Mouse (Mus musculus): ENCODE data around the gene Abhd12. TPM values are rescaled to one million over a fixed set of nuclear protein-coding genes. Genes with fewer than 3 reads are reported as not detected.
A peak's percentile ranks its signal among the peaks of the same experiment; 100 is the strongest.
"Not testable (repeated sequence)": the region's sequence is repeated elsewhere in the genome, so short reads cannot be mapped to it uniquely, and the experiment has no call there.

The Abhd12 gene
- polyA plus RNA-seq, 1 experiment from 2014 or later = 21.3 TPM

DNA sequence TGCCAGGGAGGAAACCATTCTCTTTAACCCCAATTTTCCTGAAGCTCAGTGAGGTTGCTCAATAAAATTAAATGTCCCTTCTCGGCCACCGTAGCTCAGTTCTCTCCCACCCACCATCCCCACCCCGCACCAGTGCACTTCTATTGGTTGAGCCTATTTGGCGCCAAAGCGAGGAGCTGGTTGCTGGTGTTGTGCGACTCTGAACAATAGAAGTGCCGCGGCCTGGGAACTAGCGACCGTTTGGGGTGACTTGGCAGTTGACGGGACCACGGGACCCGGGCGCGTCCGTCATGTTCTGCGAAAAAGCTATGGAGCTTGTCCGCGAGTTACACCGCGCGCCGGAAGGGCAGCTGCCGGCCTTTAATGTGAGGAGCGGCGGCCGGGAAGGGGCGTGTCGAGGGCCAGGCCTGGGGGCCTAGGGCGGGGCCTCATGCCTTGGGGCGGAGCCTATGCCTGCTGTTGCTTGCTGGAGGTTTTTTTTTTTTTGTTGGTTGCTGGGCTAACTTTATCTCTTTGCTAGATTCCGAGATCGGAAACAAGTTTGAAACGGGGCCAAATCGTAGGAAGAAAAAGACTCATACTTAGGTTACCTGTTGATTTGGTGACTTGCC is 5.0 kb upstream of the Abhd12 start:
- under 1% methylated on average over 35 of the region's 35 CpGs for WGBS (ENCODE audit: insufficient replicate concordance)
- H3K27me3 ChIP-seq = no peaks in the 10 kb centered on the region
- H3K27ac ChIP-seq (replicated peaks) = peak overlapping the region; percentile 90
- no peaks in the 10 kb centered on the region for H3K9me3 ChIP-seq (replicated peaks)
- H3K4me1 ChIP-seq (replicated peaks) = peaks cover 44% of the 10 kb centered on the region
- H3K36me3 ChIP-seq (replicated peaks) = peaks cover 8% of the 10 kb centered on the region; the same call in 1 of the 2 replicates
- peak overlapping the region; percentile 87 for H3K4me3 ChIP-seq (replicated peaks)
- peak overlapping the region; percentile 82 for H3K4me2 ChIP-seq
- H3K9ac ChIP-seq = peak overlapping the region; percentile 66
- ATAC-seq (ENCODE audit: insufficient read depth) = peak; percentile 89

DNA sequence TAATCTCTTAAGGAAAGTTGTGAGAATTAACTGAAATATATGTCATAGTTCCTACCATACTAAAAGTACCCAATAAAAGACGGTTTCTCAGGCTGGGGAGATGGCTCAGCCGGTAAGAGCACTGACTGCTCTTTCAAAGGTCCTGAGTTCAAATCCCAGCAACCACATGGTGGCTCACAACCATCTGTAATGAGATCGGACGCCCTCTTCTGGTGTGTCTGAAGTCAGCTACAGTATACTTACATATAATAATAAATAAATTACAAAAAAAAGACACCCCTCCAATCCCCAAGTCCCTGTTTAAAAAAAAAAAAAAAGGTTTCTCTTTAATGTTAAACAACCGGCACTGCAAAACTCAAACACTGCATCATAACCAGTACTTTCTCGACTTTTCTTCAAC is 4.3 kb upstream of the Abhd12 start:
- Histone ChIP-seq H3K4me3 (replicated peaks) (peak overlapping the region; percentile 87), H3K4me1 (replicated peaks) (peaks cover 48% of the 10 kb centered on the region), H3K4me2 (peak overlapping the region; percentile 82), H3K27ac (replicated peaks) (peak overlapping the region; percentile 90)
- not testable (repeated sequence) for H3K9ac ChIP-seq; H3K9me3 ChIP-seq (replicated peaks); H3K36me3 ChIP-seq (replicated peaks); ATAC-seq (ENCODE audit: insufficient read depth); H3K27me3 ChIP-seq
- 36% methylated on average over 6 of the region's 6 CpGs for WGBS (ENCODE audit: insufficient replicate concordance)

DNA sequence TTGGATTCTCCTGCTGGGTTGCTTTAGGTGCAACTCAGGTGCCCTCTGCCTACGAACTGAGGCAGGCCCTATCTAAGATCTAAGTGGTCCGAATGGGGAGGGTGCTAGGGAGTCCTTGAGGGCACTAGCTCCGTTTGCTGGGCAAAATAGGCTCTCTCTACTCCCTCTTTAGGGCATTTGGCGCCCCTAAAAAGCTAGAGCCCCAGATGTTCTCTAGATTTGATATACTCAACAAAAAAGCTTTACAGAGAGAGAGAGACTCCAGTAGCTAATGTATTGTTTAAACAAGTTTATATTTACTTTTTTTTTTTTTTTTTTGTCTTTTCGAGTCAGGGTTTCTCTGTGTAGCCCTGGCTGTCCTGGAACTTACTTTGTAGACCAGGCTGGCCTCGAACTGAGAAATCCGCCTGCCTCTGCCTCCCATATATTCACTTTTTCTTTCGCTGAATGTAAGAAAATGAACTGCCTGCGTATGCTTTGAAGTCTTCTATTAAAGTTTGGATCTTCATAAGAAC is 452 bp upstream of the Abhd12 start, which contains the start of gene Gins1:
Gene Gins1 (plus strand): TSS at position 465 of the 515 bp plus-strand sequence.
- Histone ChIP-seq H3K36me3 (replicated peaks) (no peaks in the 10 kb centered on the region), H3K4me1 (replicated peaks) (peaks cover 30% of the 10 kb centered on the region), H3K9ac (peak within 1 kb of the TSS; percentile 84), H3K4me3 (replicated peaks) (peak within 1 kb of the TSS; percentile 90), H3K27me3 (no peaks in the 10 kb centered on the region), H3K9me3 (replicated peaks) (no peaks in the 10 kb centered on the region), H3K4me2 (peak within 1 kb of the TSS; percentile 98), H3K27ac (replicated peaks) (peak within 1 kb of the TSS; percentile 89)
- WGBS (ENCODE audit: insufficient replicate concordance) = 26% methylated on average over 9 of the region's 9 CpGs
- ATAC-seq (ENCODE audit: insufficient read depth) = peak; percentile 65

DNA sequence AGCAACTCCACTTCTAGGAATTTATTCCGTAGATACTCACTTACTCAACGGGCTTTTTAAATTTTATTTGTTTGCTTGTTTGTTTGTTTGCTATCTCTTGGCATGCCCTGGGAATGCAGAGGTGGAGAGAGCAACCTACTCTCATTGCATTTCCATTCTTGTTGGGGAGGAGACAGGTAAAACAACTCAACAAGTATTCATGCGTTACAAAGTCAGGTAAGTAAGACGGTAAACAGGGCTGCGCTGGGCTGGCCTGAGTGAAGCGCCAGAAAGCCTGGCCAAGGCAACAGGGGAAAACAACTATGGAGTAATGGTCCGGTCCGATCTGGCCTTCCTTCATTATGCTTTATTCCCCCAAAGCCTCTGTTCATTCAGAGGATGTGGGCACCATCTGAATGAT is 2.2 kb downstream of the Abhd12 start:
- Histone ChIP-seq H3K9me3 (replicated peaks) (no peaks in the 10 kb centered on the region), H3K36me3 (replicated peaks) (no peaks in the 10 kb centered on the region), H3K4me3 (replicated peaks) (no peak overlapping the region), H3K9ac (no peak overlapping the region), H3K4me2 (no peak overlapping the region), H3K27me3 (no peaks in the 10 kb centered on the region), H3K27ac (replicated peaks) (no peak overlapping the region), H3K4me1 (replicated peaks) (peaks cover 20% of the 10 kb centered on the region)
- WGBS (ENCODE audit: insufficient replicate concordance) = 79% methylated on average over 8 of the region's 8 CpGs
- ATAC-seq (ENCODE audit: insufficient read depth) = no peak

DNA sequence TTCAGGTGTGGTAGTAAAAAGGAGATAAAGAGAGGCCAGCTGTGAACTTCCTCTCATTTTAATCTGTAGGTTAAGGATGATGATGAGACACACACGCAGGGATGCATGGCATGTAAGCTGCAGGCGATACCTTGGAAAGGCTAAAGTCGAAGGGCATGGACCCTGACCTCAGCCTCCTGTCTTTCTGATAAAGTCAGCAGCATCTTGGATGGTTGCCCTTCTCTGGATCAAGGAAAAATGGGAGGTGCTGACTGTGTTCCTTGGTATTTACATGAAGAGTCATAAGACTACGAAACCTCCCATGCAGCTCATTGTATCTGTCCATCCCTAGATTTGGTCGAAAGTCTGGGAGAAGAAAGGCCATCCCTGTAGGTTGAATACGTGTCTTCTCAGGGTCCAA is 4.2 kb downstream of the Abhd12 start:
- Histone ChIP-seq H3K4me2 (no peak overlapping the region), H3K27ac (replicated peaks) (no peak overlapping the region), H3K9ac (no peak overlapping the region), H3K4me1 (replicated peaks) (peaks cover 16% of the 10 kb centered on the region), H3K36me3 (replicated peaks) (no peaks in the 10 kb centered on the region), H3K27me3 (no peaks in the 10 kb centered on the region), H3K4me3 (replicated peaks) (no peak overlapping the region), H3K9me3 (replicated peaks) (no peaks in the 10 kb centered on the region)
- no peak for ATAC-seq (ENCODE audit: insufficient read depth)
- 81% methylated on average over 6 of the region's 6 CpGs for WGBS (ENCODE audit: insufficient replicate concordance)

DNA sequence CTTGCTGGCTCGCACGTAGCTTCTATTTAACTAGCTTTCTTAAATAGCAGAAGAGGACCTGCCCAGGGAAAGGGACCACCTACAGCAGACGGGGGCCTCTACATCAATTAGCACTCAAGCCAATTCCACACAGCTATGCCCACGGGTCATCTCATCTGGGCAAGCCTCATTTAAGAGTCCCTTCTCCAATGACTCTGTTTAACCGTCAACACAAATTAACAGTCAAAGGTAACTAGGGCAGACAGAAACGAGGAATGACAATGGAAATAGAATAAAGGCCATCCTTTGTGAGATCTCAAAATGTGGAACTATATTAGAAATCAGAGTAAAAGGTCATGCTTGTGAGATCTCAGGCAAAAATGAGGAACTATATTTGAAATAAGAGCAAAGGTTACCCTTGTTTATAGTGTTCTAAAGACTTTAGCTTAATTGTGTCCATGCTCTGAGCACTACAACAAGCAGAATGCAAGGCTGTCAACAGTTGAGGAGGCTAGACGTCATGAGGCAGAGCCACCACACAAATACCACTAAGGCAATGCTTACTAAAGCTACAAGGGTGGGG is 8.8 kb downstream of the Abhd12 start:
- ATAC-seq (ENCODE audit: insufficient read depth) = no peak
- no peak overlapping the region for H3K4me2 ChIP-seq
- no peaks in the 10 kb centered on the region for H3K4me1 ChIP-seq (replicated peaks)
- H3K36me3 ChIP-seq (replicated peaks) = no peaks in the 10 kb centered on the region
- H3K9ac ChIP-seq = no peak overlapping the region
- H3K4me3 ChIP-seq (replicated peaks) = no peak overlapping the region
- H3K27me3 ChIP-seq = no peaks in the 10 kb centered on the region
- WGBS (ENCODE audit: insufficient replicate concordance) = 67% methylated on average over 7 of the region's 7 CpGs
- no peaks in the 10 kb centered on the region for H3K9me3 ChIP-seq (replicated peaks)
- H3K27ac ChIP-seq (replicated peaks) = no peak overlapping the region

DNA sequence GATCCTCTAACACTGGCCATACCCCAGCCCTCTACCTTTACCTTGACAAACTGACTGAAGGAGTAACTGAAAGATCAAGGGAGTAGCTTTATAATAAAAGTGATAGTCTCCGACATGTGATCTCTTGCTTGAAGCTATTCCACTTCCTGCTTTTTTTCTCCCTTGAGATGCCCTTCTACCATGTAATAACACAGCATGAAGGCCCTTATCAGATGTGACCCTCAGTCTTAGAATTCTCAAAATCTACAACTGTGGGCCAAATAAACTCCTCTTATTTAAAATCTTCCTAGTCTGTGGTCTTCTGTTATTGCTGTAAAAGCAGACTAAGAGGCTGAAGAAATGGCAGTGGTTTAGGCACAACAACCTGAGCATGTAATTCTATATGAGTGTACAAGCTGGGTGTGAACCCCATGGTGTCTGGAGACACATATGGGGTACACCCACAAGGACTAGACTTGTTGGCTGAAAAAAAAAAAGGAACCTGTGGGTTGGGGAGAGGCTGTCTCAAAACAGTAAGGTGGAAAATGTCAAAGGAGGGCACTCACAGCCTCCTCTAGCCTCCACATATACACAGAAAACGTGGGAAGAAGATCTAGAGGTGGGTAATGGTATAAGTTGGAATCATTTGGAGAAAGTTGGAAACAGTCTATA is 9.8 kb downstream of the Abhd12 start:
- H3K27me3 ChIP-seq = no peaks in the 10 kb centered on the region
- no peak overlapping the region for H3K4me2 ChIP-seq
- 48% methylated on average over 2 of the region's 2 CpGs for WGBS (ENCODE audit: insufficient replicate concordance)
- no peak overlapping the region for H3K4me3 ChIP-seq (replicated peaks)
- ATAC-seq (ENCODE audit: insufficient read depth) = no peak
- no peak overlapping the region for H3K9ac ChIP-seq
- no peaks in the 10 kb centered on the region for H3K4me1 ChIP-seq (replicated peaks)
- H3K27ac ChIP-seq (replicated peaks) = no peak overlapping the region
- no peaks in the 10 kb centered on the region for H3K9me3 ChIP-seq (replicated peaks)
- H3K36me3 ChIP-seq (replicated peaks) = no peaks in the 10 kb centered on the region

DNA sequence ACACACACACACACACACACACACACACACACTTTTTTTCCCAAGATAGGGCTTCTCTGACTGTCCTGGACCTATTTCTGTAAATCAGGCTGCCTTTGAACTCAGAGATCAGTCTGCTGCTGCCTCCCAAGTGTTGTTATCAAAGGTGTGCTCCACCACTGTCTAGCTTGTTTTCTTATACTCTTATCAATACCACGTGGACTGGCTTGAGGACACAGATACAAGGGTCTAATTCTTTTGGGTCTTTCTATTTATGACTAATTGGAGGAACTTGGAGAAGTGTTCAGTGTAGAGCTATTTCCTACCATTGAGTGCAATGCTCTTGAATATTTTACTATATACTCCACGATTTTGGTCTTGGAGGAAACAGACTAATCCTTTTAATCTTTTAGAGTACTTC is 17.2 kb downstream of the Abhd12 start:
- no peak overlapping the region for H3K9ac ChIP-seq
- H3K27ac ChIP-seq (replicated peaks) = no peak overlapping the region
- no peak overlapping the region for H3K4me3 ChIP-seq (replicated peaks)
- no peaks in the 10 kb centered on the region for H3K9me3 ChIP-seq (replicated peaks)
- no peaks in the 10 kb centered on the region for H3K27me3 ChIP-seq
- ATAC-seq (ENCODE audit: insufficient read depth) = no peak
- H3K4me1 ChIP-seq (replicated peaks) = peaks cover 10% of the 10 kb centered on the region; the same call in 1 of the 2 replicates
- no peaks in the 10 kb centered on the region for H3K36me3 ChIP-seq (replicated peaks)
- 40% methylated on average over 2 of the region's 2 CpGs for WGBS (ENCODE audit: insufficient replicate concordance)
- no peak overlapping the region for H3K4me2 ChIP-seq

DNA sequence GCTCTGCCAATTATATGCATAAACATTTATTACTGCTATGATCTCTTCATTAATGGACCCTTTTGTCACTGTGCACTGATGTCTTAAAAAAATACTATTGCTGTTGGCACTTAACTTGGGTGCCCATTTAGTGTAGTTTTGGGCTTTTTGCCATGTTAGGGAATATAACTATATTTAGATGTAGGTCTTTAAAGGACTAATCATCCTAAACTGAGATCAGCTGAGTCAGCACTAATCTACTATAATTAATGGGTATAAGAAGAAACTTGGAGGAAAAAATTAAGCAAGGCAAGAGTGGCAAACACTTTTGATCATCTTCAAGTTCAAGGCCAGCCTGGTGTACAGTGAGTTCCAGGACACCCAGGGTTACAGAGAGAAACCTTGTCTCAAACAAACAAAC is 18.2 kb downstream of the Abhd12 start:
- no peak for ATAC-seq (ENCODE audit: insufficient read depth)

DNA sequence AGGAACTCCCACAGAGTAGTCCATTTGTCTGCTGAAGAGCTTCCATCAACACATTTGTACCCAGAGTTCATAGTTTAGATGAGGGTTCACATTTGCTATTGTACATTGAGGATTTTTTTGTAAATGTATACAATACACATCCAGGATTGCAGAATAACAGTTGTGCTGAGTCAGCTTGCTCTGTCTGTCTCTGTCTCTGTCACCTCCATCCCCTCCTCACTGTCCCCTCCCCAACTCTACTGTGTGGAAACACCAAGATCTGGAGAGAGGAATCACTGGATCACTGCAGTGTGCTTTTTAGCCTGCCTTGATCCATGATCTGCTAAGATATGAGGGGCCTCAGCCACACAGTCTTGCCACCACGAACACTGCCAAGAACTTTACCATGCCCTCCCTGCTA is 18.7 kb downstream of the Abhd12 start:
- Histone ChIP-seq H3K27me3 (no peaks in the 10 kb centered on the region), H3K9me3 (replicated peaks) (no peaks in the 10 kb centered on the region), H3K36me3 (replicated peaks) (no peaks in the 10 kb centered on the region), H3K4me2 (no peak overlapping the region), H3K9ac (no peak overlapping the region), H3K4me3 (replicated peaks) (no peak overlapping the region), H3K4me1 (replicated peaks) (peaks cover 10% of the 10 kb centered on the region; the same call in 1 of the 2 replicates), H3K27ac (replicated peaks) (no peak overlapping the region)
- 49% methylated on average over 1 of the region's 1 CpGs for WGBS (ENCODE audit: insufficient replicate concordance)
- no peak for ATAC-seq (ENCODE audit: insufficient read depth)

More for the DNA sequence above, 18.2 kb downstream of the Abhd12 start:
- H3K4me2 ChIP-seq = no peak overlapping the region
- no peaks in the 10 kb centered on the region for H3K36me3 ChIP-seq (replicated peaks)
- no peak overlapping the region for H3K4me3 ChIP-seq (replicated peaks)
- peaks cover 10% of the 10 kb centered on the region; the same call in 1 of the 2 replicates for H3K4me1 ChIP-seq (replicated peaks)
- H3K27me3 ChIP-seq = no peaks in the 10 kb centered on the region
- no peaks in the 10 kb centered on the region for H3K9me3 ChIP-seq (replicated peaks)
- no peak overlapping the region for H3K9ac ChIP-seq
- no peak overlapping the region for H3K27ac ChIP-seq (replicated peaks)

DNA sequence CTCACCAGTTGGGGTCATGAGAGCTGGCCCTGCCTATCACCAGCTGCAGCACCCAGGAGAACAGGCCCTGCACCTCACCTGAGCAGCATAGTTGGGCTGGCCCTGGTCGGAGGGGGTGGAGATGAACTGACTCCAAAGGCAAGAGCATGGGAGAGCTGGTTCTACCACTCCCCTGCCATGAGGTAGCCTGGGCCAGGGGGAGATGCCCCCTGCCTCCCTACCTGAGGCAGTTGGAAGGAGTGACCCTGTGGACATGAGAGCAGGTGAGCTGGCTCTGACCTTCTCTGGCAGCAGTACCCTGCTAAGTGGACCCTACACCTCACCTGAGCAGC is 19.8 kb downstream of the Abhd12 start:
- 0 out of 2 replicates have a peak, but pooled peaks have one; percentile 25 for ATAC-seq (ENCODE audit: insufficient read depth)

More for the DNA sequence above, 19.8 kb downstream of the Abhd12 start:
- Histone ChIP-seq H3K4me1 (replicated peaks) (peaks cover 10% of the 10 kb centered on the region; the same call in 1 of the 2 replicates), H3K4me3 (replicated peaks) (no peak overlapping the region), H3K36me3 (replicated peaks) (no peaks in the 10 kb centered on the region), H3K4me2 (no peak overlapping the region), H3K27ac (replicated peaks) (no peak overlapping the region), H3K9ac (no peak overlapping the region), H3K9me3 (replicated peaks) (no peaks in the 10 kb centered on the region), H3K27me3 (no peaks in the 10 kb centered on the region)
- 63% methylated on average over 1 of the region's 1 CpGs for WGBS (ENCODE audit: insufficient replicate concordance)
